Mouse (Mus musculus) layer of hippocampus, adult 2 months (tissue): Measurements from ENCODE around the gene Elovl5. TPM values are rescaled to one million over a fixed set of nuclear protein-coding genes. Genes with fewer than 3 reads are reported as not detected.

ENCODE experiments used
- DNase-seq, 2 experiments: peaks; one replicate each; pipeline ENCODE4 v3.0.0; 2022; ENCODE audit warnings: low spot score in 2 of 2
- H3K27ac ChIP-seq: fragments of 200-600 bp; 2 replicates; pipeline ENCODE4 v1.8.1; 2022
- H3K4me3 ChIP-seq: fragments of 200-600 bp; 2 replicates; pipeline ENCODE4 v1.8.1; 2022; ENCODE audit warnings: mild to moderate bottlenecking
- CTCF ChIP-seq: fragments of 200-600 bp; conservative IDR thresholded peaks from 2 replicates; pipeline ENCODE4 v1.8.1; 2022; ENCODE audit warnings: antibody characterized with exemption, mild to moderate bottlenecking, moderate library complexity
- total RNA-seq, 2 experiments: library from RNA; stranded (reverse); gene quantifications; 2 replicates each; pipeline ENCODE4 v1.2.3; 2021

The Elovl5 gene
- total RNA-seq, 2 experiments from 2014 or later: 60.4 to 67.3 TPM

GRCm38 (mm10) chr9:77918961-77919670 is 2.0 kb downstream of the Elovl5 start:
- DNase-seq: no peak
- TF ChIP-seq CTCF: no peak
- H3K27ac ChIP-seq: 0 out of 2 replicates have a peak overlapping the region, but pooled peaks have one; percentile 18
- peak overlapping the region; percentile 10; the same call in 1 of the 2 replicates for H3K4me3 ChIP-seq

GRCm38 (mm10) chr9:77920481-77920880 is 3.3 kb downstream of the Elovl5 start:
- DNase-seq: no peak
- TF ChIP-seq CTCF: no peak

GRCm38 (mm10) chr9:77921366-77922260 is 4.4 kb downstream of the Elovl5 start:
- H3K4me3 ChIP-seq: peak overlapping the region; percentile 33
- no peak overlapping the region for H3K27ac ChIP-seq
- TF ChIP-seq CTCF: no peak
- DNase-seq: no peak

More at GRCm38 (mm10) chr9:77920481-77920880, 3.3 kb downstream of the Elovl5 start:
- H3K4me3 ChIP-seq: no peak overlapping the region
- H3K27ac ChIP-seq: no peak overlapping the region

- no peak for TF ChIP-seq CTCF
- no peak for DNase-seq
- no peak overlapping the region for H3K4me3 ChIP-seq
- no peak overlapping the region for H3K27ac ChIP-seq
Observed at GRCm38 (mm10) chr9:77923774-77924173, 6.6 kb downstream of the Elovl5 start.

GRCm38 (mm10) chr9:77924199-77924598 is 7.0 kb downstream of the Elovl5 start:
- DNase-seq: no peak
- TF ChIP-seq CTCF: no peak
- no peak overlapping the region; the same call in 1 of the 2 replicates for H3K27ac ChIP-seq

GRCm38 (mm10) chr9:77926151-77926550 is 9.0 kb downstream of the Elovl5 start:
- H3K27ac ChIP-seq: no peak overlapping the region

More at GRCm38 (mm10) chr9:77924199-77924598, 7.0 kb downstream of the Elovl5 start:
- no peak overlapping the region for H3K4me3 ChIP-seq

GRCm38 (mm10) chr9:77926911-77927310 is 9.7 kb downstream of the Elovl5 start:
- no peak overlapping the region for H3K27ac ChIP-seq
- no peak overlapping the region for H3K4me3 ChIP-seq
- no peak for DNase-seq
- no peak for TF ChIP-seq CTCF

More at GRCm38 (mm10) chr9:77926151-77926550, 9.0 kb downstream of the Elovl5 start:
- H3K4me3 ChIP-seq: no peak overlapping the region
- no peak for TF ChIP-seq CTCF
- no peak for DNase-seq

- no peak for DNase-seq
- Histone ChIP-seq H3K27ac (no peak overlapping the region), H3K4me3 (no peak overlapping the region)
- no peak for TF ChIP-seq CTCF
Observed at GRCm38 (mm10) chr9:77927431-77927830, 10.3 kb downstream of the Elovl5 start.

- Histone ChIP-seq H3K4me3 (no peak overlapping the region), H3K27ac (no peak overlapping the region)
- no peak for TF ChIP-seq CTCF
- DNase-seq: no peak
Observed at GRCm38 (mm10) chr9:77928769-77929168, 11.6 kb downstream of the Elovl5 start.

GRCm38 (mm10) chr9:77929296-77929695 is 12.1 kb downstream of the Elovl5 start:
- TF ChIP-seq CTCF: no peak

GRCm38 (mm10) chr9:77930036-77930859 is 13.1 kb downstream of the Elovl5 start:
- Histone ChIP-seq H3K27ac (no peak overlapping the region), H3K4me3 (no peak overlapping the region)
- DNase-seq: no peak
- no peak for TF ChIP-seq CTCF

More at GRCm38 (mm10) chr9:77929296-77929695, 12.1 kb downstream of the Elovl5 start:
- no peak for DNase-seq
- Histone ChIP-seq H3K27ac (no peak overlapping the region), H3K4me3 (no peak overlapping the region)

- TF ChIP-seq CTCF: no peak
- DNase-seq: no peak
- H3K4me3 ChIP-seq: no peak overlapping the region
- no peak overlapping the region for H3K27ac ChIP-seq
Observed at GRCm38 (mm10) chr9:77930860-77931184, 13.7 kb downstream of the Elovl5 start.
